Comparison of ENCODE assay signal across 14 mouse cellular contexts in genomic region chr1:164518308-164518707, GRCm38 (mm10).
"Had no signal": no experiment of that assay in that cellular context is flagged by ENCODE, and none has a peak within 500 bp of the region (broad histone marks: within the 10 kb centered on the region; RNA-seq: fewer than 3 reads in every experiment).

No protein-coding gene starts in this region.

- DNase-seq: lung, adult 18-20 months; lung, embryonic 14.5 days; lung, postnatal 10 days; lung, postnatal 4 days; right cerebral cortex, postnatal 14 days; thymus, adult 2 months; thymus, postnatal 25 days; thymus, postnatal 4 days had no signal

- H3K4me2 ChIP-seq: lung, embryonic 14.5 days; midbrain, embryonic 13.5 days; midbrain, embryonic 15.5 days; neural tube, embryonic 12.5 days; stomach, embryonic 15.5 days had no signal

- ATAC-seq: midbrain, embryonic 13.5 days; midbrain, embryonic 15.5 days had no signal

- H3K4me1 ChIP-seq: midbrain, embryonic 10.5 days; midbrain, embryonic 13.5 days; midbrain, embryonic 15.5 days; neural tube, embryonic 12.5 days; stomach, embryonic 15.5 days had no signal

- H3K9ac ChIP-seq: lung, embryonic 14.5 days; midbrain, embryonic 13.5 days; midbrain, embryonic 15.5 days; neural tube, embryonic 12.5 days; stomach, embryonic 15.5 days had no signal

- H3K27me3 ChIP-seq: midbrain, embryonic 13.5 days; midbrain, embryonic 15.5 days; neural tube, embryonic 12.5 days; stomach, embryonic 15.5 days had no signal

- H3K9me3 ChIP-seq: midbrain, embryonic 10.5 days; midbrain, embryonic 13.5 days; midbrain, embryonic 15.5 days; neural tube, embryonic 12.5 days; stomach, embryonic 15.5 days had no signal

- H3K27ac ChIP-seq: midbrain, embryonic 10.5 days; midbrain, embryonic 13.5 days; midbrain, embryonic 15.5 days; neural tube, embryonic 12.5 days; stomach, embryonic 15.5 days; stomach, postnatal 0 days had no signal

- H3K4me3 ChIP-seq: midbrain, embryonic 10.5 days; midbrain, embryonic 13.5 days; midbrain, embryonic 15.5 days; neural tube, embryonic 12.5 days; stomach, embryonic 15.5 days had no signal

- H3K36me3 ChIP-seq: midbrain, embryonic 10.5 days; midbrain, embryonic 13.5 days; midbrain, embryonic 15.5 days; neural tube, embryonic 12.5 days; stomach, embryonic 15.5 days had no signal
